Mouse (Mus musculus) heart, postnatal 36 days (tissue): ENCODE results near the gene Slc44a1. TPM values are rescaled to one million over a fixed set of nuclear protein-coding genes. Genes with fewer than 3 reads are reported as not detected.
A peak's percentile ranks its signal among the peaks of the same experiment; 100 is the strongest.

Source experiments
- DNase-seq, 2 experiments: peaks; one replicate each; pipeline ENCODE4 v3.0.0; 2021 to 2022
- intact Hi-C: fragments of 180-260 bp; cut with DNase I; formaldehyde crosslinking; loops from one replicate; pipeline ENCODE4 v1.15.1; 2025
- total RNA-seq, 2 experiments: library from RNA; stranded (reverse); gene quantifications; 2 replicates each; pipeline ENCODE4 v1.2.3; 2021

Gene Slc44a1
- total RNA-seq, 2 experiments from 2014 or later = 33.4 to 34.3 TPM

- no peak for DNase-seq
- intact Hi-C loops = no loop called here
Observed at GRCm38 (mm10) chr4:53462069-53462468, 21.9 kb downstream of the Slc44a1 start.

GRCm38 (mm10) chr4:53462505-53463251, 22.5 kb downstream of the Slc44a1 start:
- intact Hi-C loops = no loop called here
- DNase-seq = no peak

GRCm38 (mm10) chr4:53465887-53466286, 25.7 kb downstream of the Slc44a1 start:
- no peak for DNase-seq
- intact Hi-C loops = no loop called here

GRCm38 (mm10) chr4:53469007-53469406, 28.8 kb downstream of the Slc44a1 start:
- DNase-seq = no peak
- intact Hi-C loops = no loop called here

- no peak for DNase-seq
- intact Hi-C loops = no loop called here
Observed at GRCm38 (mm10) chr4:53474109-53474508, 33.9 kb downstream of the Slc44a1 start.

GRCm38 (mm10) chr4:53475230-53475952, 35.2 kb downstream of the Slc44a1 start:
- DNase-seq = no peak
- intact Hi-C loops = no loop called here

GRCm38 (mm10) chr4:53478644-53479043, 38.4 kb downstream of the Slc44a1 start:
- DNase-seq = no peak
- intact Hi-C loops = no loop called here

- intact Hi-C loops = no loop called here
- no peak for DNase-seq
Observed at GRCm38 (mm10) chr4:53487216-53488188, 47.3 kb downstream of the Slc44a1 start.

- no peak for DNase-seq
- intact Hi-C loops = no loop called here
Observed at GRCm38 (mm10) chr4:53488803-53489202, 48.6 kb downstream of the Slc44a1 start.

- intact Hi-C loops = no loop called here
- DNase-seq = no peak
Observed at GRCm38 (mm10) chr4:53490371-53490770, 50.2 kb downstream of the Slc44a1 start.

- intact Hi-C loops = no loop called here
- DNase-seq = no peak
Observed at GRCm38 (mm10) chr4:53491269-53491668, 51.1 kb downstream of the Slc44a1 start.

- intact Hi-C loops = no loop called here
Observed at GRCm38 (mm10) chr4:53495646-53496045, 55.4 kb downstream of the Slc44a1 start.

GRCm38 (mm10) chr4:53502764-53503163, 62.6 kb downstream of the Slc44a1 start:
- no peak for DNase-seq
- intact Hi-C loops = no loop called here

More at GRCm38 (mm10) chr4:53495646-53496045, 55.4 kb downstream of the Slc44a1 start:
- no peak for DNase-seq

GRCm38 (mm10) chr4:53512131-53512916, 72.1 kb downstream of the Slc44a1 start:
- peak in 1 of 2 experiments; percentile 15 for DNase-seq
- intact Hi-C loops = no loop called here

GRCm38 (mm10) chr4:53513276-53514081, 73.3 kb downstream of the Slc44a1 start:
- DNase-seq = no peak
- intact Hi-C loops = no loop called here

- intact Hi-C loops = no loop called here
- no peak for DNase-seq
Observed at GRCm38 (mm10) chr4:53516011-53516532, 75.9 kb downstream of the Slc44a1 start.

- DNase-seq = no peak
- intact Hi-C loops = no loop called here
Observed at GRCm38 (mm10) chr4:53519429-53519828, 79.2 kb downstream of the Slc44a1 start.

- intact Hi-C loops = no loop called here
- DNase-seq = no peak
Observed at GRCm38 (mm10) chr4:53521028-53521427, 80.8 kb downstream of the Slc44a1 start.

GRCm38 (mm10) chr4:53522655-53523054, 82.4 kb downstream of the Slc44a1 start:
- intact Hi-C loops = no loop called here
- no peak for DNase-seq
